Mouse (Mus musculus): ENCODE data around the gene Klhl10.

- TF ChIP-seq CTCF (IDR thresholded peaks at IDR 0.05; ENCODE audit: low read depth, low read length) (no peak), POLR2A (IDR thresholded peaks at IDR 0.05; ENCODE audit: extremely low read depth, insufficient read depth, low read length) (no peak)
Measured at GRCm38 (mm10) chr11:100423836-100424235, 17.9 kb upstream of the Klhl10 start.

All from liver, adult 2 months (tissue).